Mouse (Mus musculus): ENCODE data around the gene Rph3al. TPM values are rescaled to one million over a fixed set of nuclear protein-coding genes. Genes with fewer than 3 reads are reported as not detected.

The Rph3al gene
- polyA plus RNA-seq, 1 experiment from 2014 or later: 3.7 TPM

GRCm38 (mm10) chr11:75922741-75923140 lies 15.5 kb downstream of the Rph3al start:
- Histone ChIP-seq H3K27me3 (no peaks in the 10 kb centered on the region), H3K4me3 (no peak overlapping the region), H3K9ac (no peak overlapping the region), H3K27ac (no peak overlapping the region), H3K4me2 (replicated peaks) (no peak overlapping the region), H3K36me3 (no peaks in the 10 kb centered on the region), H3K9me3 (no peaks in the 10 kb centered on the region), H3K4me1 (peaks cover 18% of the 10 kb centered on the region)
- 80% methylated on average over 4 of the region's 4 CpGs for WGBS
- ATAC-seq (ENCODE audit: insufficient number of reproducible peaks, insufficient read depth, low FRiP score, low TSS enrichment): no peak

GRCm38 (mm10) chr11:75919139-75919538 lies 19.1 kb downstream of the Rph3al start:
- Histone ChIP-seq H3K36me3 (no peaks in the 10 kb centered on the region), H3K9ac (no peak overlapping the region), H3K9me3 (no peaks in the 10 kb centered on the region), H3K4me3 (no peak overlapping the region), H3K27ac (no peak overlapping the region), H3K27me3 (no peaks in the 10 kb centered on the region), H3K4me2 (replicated peaks) (no peak overlapping the region), H3K4me1 (no peaks in the 10 kb centered on the region)
- ATAC-seq (ENCODE audit: insufficient number of reproducible peaks, insufficient read depth, low FRiP score, low TSS enrichment): no peak
- 91% methylated on average over 6 of the region's 6 CpGs for WGBS

- ATAC-seq (ENCODE audit: insufficient number of reproducible peaks, insufficient read depth, low FRiP score, low TSS enrichment): no peak
- Histone ChIP-seq H3K9ac (no peak overlapping the region), H3K27me3 (no peaks in the 10 kb centered on the region), H3K9me3 (no peaks in the 10 kb centered on the region), H3K4me3 (no peak overlapping the region), H3K27ac (no peak overlapping the region), H3K4me1 (no peaks in the 10 kb centered on the region), H3K4me2 (replicated peaks) (no peak overlapping the region), H3K36me3 (no peaks in the 10 kb centered on the region)
- 85% methylated on average over 3 of the region's 3 CpGs for WGBS
Measured at GRCm38 (mm10) chr11:75917340-75917739, 20.9 kb downstream of the Rph3al start.

- Histone ChIP-seq H3K4me2 (replicated peaks) (no peak overlapping the region), H3K36me3 (no peaks in the 10 kb centered on the region), H3K4me3 (no peak overlapping the region), H3K9me3 (peaks cover 8% of the 10 kb centered on the region), H3K9ac (no peak overlapping the region), H3K27ac (no peak overlapping the region), H3K4me1 (no peaks in the 10 kb centered on the region), H3K27me3 (no peaks in the 10 kb centered on the region)
- ATAC-seq (ENCODE audit: insufficient number of reproducible peaks, insufficient read depth, low FRiP score, low TSS enrichment): no peak
- WGBS: 66% methylated on average over 3 of the region's 3 CpGs
Measured at GRCm38 (mm10) chr11:75913953-75914352, 24.3 kb downstream of the Rph3al start.

GRCm38 (mm10) chr11:75912944-75913657 lies 25.1 kb downstream of the Rph3al start:
- H3K9ac ChIP-seq: no peak overlapping the region
- H3K4me1 ChIP-seq: no peaks in the 10 kb centered on the region
- no peaks in the 10 kb centered on the region for H3K36me3 ChIP-seq
- H3K4me2 ChIP-seq (replicated peaks): no peak overlapping the region
- ATAC-seq (ENCODE audit: insufficient number of reproducible peaks, insufficient read depth, low FRiP score, low TSS enrichment): no peak
- WGBS: 49% methylated on average over 10 of the region's 10 CpGs
- no peak overlapping the region for H3K27ac ChIP-seq
- peaks cover 8% of the 10 kb centered on the region for H3K9me3 ChIP-seq
- H3K4me3 ChIP-seq: no peak overlapping the region
- H3K27me3 ChIP-seq: no peaks in the 10 kb centered on the region

GRCm38 (mm10) chr11:75911962-75912361 lies 26.3 kb downstream of the Rph3al start:
- Histone ChIP-seq H3K27ac (no peak overlapping the region), H3K9ac (no peak overlapping the region), H3K36me3 (no peaks in the 10 kb centered on the region), H3K4me1 (peaks cover 6% of the 10 kb centered on the region; the same call in 1 of the 2 replicates), H3K4me3 (no peak overlapping the region), H3K4me2 (replicated peaks) (no peak overlapping the region), H3K27me3 (no peaks in the 10 kb centered on the region), H3K9me3 (peaks cover 8% of the 10 kb centered on the region)
- WGBS: 93% methylated on average over 1 of the region's 1 CpGs
- ATAC-seq (ENCODE audit: insufficient number of reproducible peaks, insufficient read depth, low FRiP score, low TSS enrichment): no peak

GRCm38 (mm10) chr11:75909702-75910429 lies 28.4 kb downstream of the Rph3al start:
- H3K4me1 ChIP-seq: peaks cover 7% of the 10 kb centered on the region
- no peak overlapping the region for H3K9ac ChIP-seq
- no peaks in the 10 kb centered on the region for H3K27me3 ChIP-seq
- peaks cover 8% of the 10 kb centered on the region for H3K9me3 ChIP-seq
- H3K36me3 ChIP-seq: no peaks in the 10 kb centered on the region
- H3K4me3 ChIP-seq: no peak overlapping the region
- H3K4me2 ChIP-seq (replicated peaks): no peak overlapping the region
- H3K27ac ChIP-seq: no peak overlapping the region
- WGBS: 85% methylated on average over 9 of the region's 9 CpGs
- no peak for ATAC-seq (ENCODE audit: insufficient number of reproducible peaks, insufficient read depth, low FRiP score, low TSS enrichment)

- no peak for ATAC-seq (ENCODE audit: insufficient number of reproducible peaks, insufficient read depth, low FRiP score, low TSS enrichment)
- peaks cover 8% of the 10 kb centered on the region for H3K9me3 ChIP-seq
- 67% methylated on average over 4 of the region's 4 CpGs for WGBS
- no peaks in the 10 kb centered on the region for H3K27me3 ChIP-seq
- peaks cover 13% of the 10 kb centered on the region for H3K4me1 ChIP-seq
- H3K36me3 ChIP-seq: no peaks in the 10 kb centered on the region
- H3K9ac ChIP-seq: no peak overlapping the region
- H3K4me2 ChIP-seq (replicated peaks): no peak overlapping the region
- H3K4me3 ChIP-seq: no peak overlapping the region
- no peak overlapping the region for H3K27ac ChIP-seq
Measured at GRCm38 (mm10) chr11:75907406-75907805, 30.8 kb downstream of the Rph3al start.

GRCm38 (mm10) chr11:75906556-75906955 lies 31.7 kb downstream of the Rph3al start:
- WGBS: 55% methylated on average over 12 of the region's 12 CpGs
- Histone ChIP-seq H3K9ac (no peak overlapping the region), H3K4me3 (no peak overlapping the region), H3K4me1 (peaks cover 13% of the 10 kb centered on the region), H3K27ac (no peak overlapping the region), H3K4me2 (replicated peaks) (no peak overlapping the region), H3K36me3 (no peaks in the 10 kb centered on the region), H3K9me3 (peaks cover 2% of the 10 kb centered on the region), H3K27me3 (no peaks in the 10 kb centered on the region)
- peak; percentile 25; the same call in 1 of the 2 replicates for ATAC-seq (ENCODE audit: insufficient number of reproducible peaks, insufficient read depth, low FRiP score, low TSS enrichment)

GRCm38 (mm10) chr11:75904982-75905381 lies 33.2 kb downstream of the Rph3al start:
- no peak for ATAC-seq (ENCODE audit: insufficient number of reproducible peaks, insufficient read depth, low FRiP score, low TSS enrichment)
- Histone ChIP-seq H3K9me3 (no peaks in the 10 kb centered on the region; the same call in 1 of the 2 replicates), H3K4me2 (replicated peaks) (no peak overlapping the region), H3K36me3 (no peaks in the 10 kb centered on the region), H3K4me1 (peaks cover 13% of the 10 kb centered on the region), H3K27ac (no peak overlapping the region), H3K4me3 (no peak overlapping the region), H3K27me3 (no peaks in the 10 kb centered on the region), H3K9ac (no peak overlapping the region)
- 68% methylated on average over 6 of the region's 6 CpGs for WGBS

GRCm38 (mm10) chr11:75904501-75904900 lies 33.7 kb downstream of the Rph3al start:
- Histone ChIP-seq H3K36me3 (no peaks in the 10 kb centered on the region), H3K27ac (no peak overlapping the region), H3K4me3 (no peak overlapping the region), H3K9me3 (no peaks in the 10 kb centered on the region; the same call in 1 of the 2 replicates), H3K9ac (no peak overlapping the region), H3K27me3 (no peaks in the 10 kb centered on the region), H3K4me1 (peaks cover 13% of the 10 kb centered on the region), H3K4me2 (replicated peaks) (no peak overlapping the region)
- 47% methylated on average over 5 of the region's 5 CpGs for WGBS
- no peak for ATAC-seq (ENCODE audit: insufficient number of reproducible peaks, insufficient read depth, low FRiP score, low TSS enrichment)

GRCm38 (mm10) chr11:75903486-75903885 lies 34.7 kb downstream of the Rph3al start:
- H3K36me3 ChIP-seq: no peaks in the 10 kb centered on the region
- no peaks in the 10 kb centered on the region for H3K27me3 ChIP-seq
- no peak overlapping the region for H3K27ac ChIP-seq
- no peaks in the 10 kb centered on the region; the same call in 1 of the 2 replicates for H3K9me3 ChIP-seq
- ATAC-seq (ENCODE audit: insufficient number of reproducible peaks, insufficient read depth, low FRiP score, low TSS enrichment): no peak
- H3K4me1 ChIP-seq: peaks cover 13% of the 10 kb centered on the region
- H3K4me3 ChIP-seq: no peak overlapping the region
- H3K4me2 ChIP-seq (replicated peaks): no peak overlapping the region
- no peak overlapping the region for H3K9ac ChIP-seq
- 80% methylated on average over 3 of the region's 3 CpGs for WGBS

All from embryonic facial prominence, embryonic 12.5 days (tissue).